Comparison of ENCODE assay signal across 9 mouse cellular contexts in genomic region chr12:119945589-119946310, GRCm38 (mm10). TPM values are rescaled to one million over a fixed set of nuclear protein-coding genes. Genes with fewer than 3 reads are reported as not detected.
DNase-seq lines count a peak whose midpoint lies in the region; ATAC-seq and TF ChIP-seq lines count a peak whose summit lies in the region.
"Had no signal": no experiment of that assay in that cellular context is flagged by ENCODE, and none has a peak within 500 bp of the region (broad histone marks: within the 10 kb centered on the region; RNA-seq: fewer than 3 reads in every experiment).

Gene Tmem196, plus strand, starts transcription at chr12:119945822.

- no peak for TF ChIP-seq CTCF in gastrocnemius, adult 2 months (IDR thresholded peaks at IDR 0.05)

- H3K27me3 ChIP-seq in forebrain, embryonic 15.5 days: no peaks in the 10 kb centered on the region
- peaks cover 7% of the 10 kb centered on the region; the same call in 1 of the 2 replicates for H3K27me3 ChIP-seq in intestine, embryonic 14.5 days (replicated peaks; ENCODE audit: control insufficient read depth, insufficient read depth, low read length)
- peaks cover 6% of the 10 kb centered on the region for H3K27me3 ChIP-seq in stomach, embryonic 16.5 days (ENCODE audit: control insufficient read depth, insufficient read depth, low read length)
- H3K27me3 ChIP-seq: CH12.LX had no signal

- peak; percentile 10 for DNase-seq in gastrocnemius, adult 2 months
- no peak for DNase-seq in gastrocnemius, adult 8-10 months (ENCODE audit: low spot score in 2 of 2)
- peak; percentile 11 for DNase-seq in adrenal gland, postnatal 10 days
- peak; percentile 69 for DNase-seq in intestine, embryonic 14.5 days (ENCODE audit: low spot score)
- DNase-seq in c-Kit-positive CD71-positive TER-119-positive erythroid progenitor cells, embryonic 14.5 days (ENCODE audit: low spot score): no peak

- H3K9ac ChIP-seq in forebrain, embryonic 15.5 days (replicated peaks): peak within 1 kb of the TSS; percentile 63
- peak within 1 kb of the TSS; percentile 42 for H3K9ac ChIP-seq in intestine, embryonic 14.5 days (ENCODE audit: low read length)
- peak within 1 kb of the TSS; percentile 65 for H3K9ac ChIP-seq in stomach, embryonic 16.5 days (ENCODE audit: low read length)

- 2% methylated on average over 25 of the region's 25 CpGs for WGBS in forebrain, embryonic 15.5 days
- 2% methylated on average over 25 of the region's 25 CpGs for WGBS in intestine, embryonic 14.5 days
- 3% methylated on average over 25 of the region's 25 CpGs for WGBS in stomach, embryonic 16.5 days

- peak; percentile 88 for ATAC-seq in forebrain, embryonic 15.5 days (replicated peaks)
- peak; percentile 55; the same call in 1 of the 2 replicates for ATAC-seq in intestine, embryonic 14.5 days (replicated peaks; ENCODE audit: low FRiP score, low TSS enrichment, low read depth)
- ATAC-seq in megakaryocyte progenitor cell, adult 5-6 weeks (replicated peaks; ENCODE audit: poor library complexity): 0 out of 2 replicates have a peak, but pooled peaks have one; percentile 23
- ATAC-seq in stomach, embryonic 16.5 days (ENCODE audit: insufficient read depth, low FRiP score): peak; percentile 56; the same call in 1 of the 2 replicates

- H3K4me3 ChIP-seq in gastrocnemius, adult 2 months: peak within 1 kb of the TSS; percentile 48
- peak within 1 kb of the TSS; percentile 54 for H3K4me3 ChIP-seq in forebrain, embryonic 15.5 days
- H3K4me3 ChIP-seq in intestine, embryonic 14.5 days (ENCODE audit: low read depth, low read length): peak within 1 kb of the TSS; percentile 46
- peak within 1 kb of the TSS; percentile 49 for H3K4me3 ChIP-seq in stomach, embryonic 16.5 days (replicated peaks; ENCODE audit: low read length)

- H3K36me3 ChIP-seq in forebrain, embryonic 15.5 days: no peaks in the 10 kb centered on the region
- H3K36me3 ChIP-seq in intestine, embryonic 14.5 days (ENCODE audit: control insufficient read depth, insufficient read depth, low read length): no peaks in the 10 kb centered on the region
- H3K36me3 ChIP-seq in stomach, embryonic 16.5 days (ENCODE audit: control insufficient read depth, insufficient read depth, low read length): no peaks in the 10 kb centered on the region

- intact Hi-C loops in gastrocnemius, adult 2 months (cut with DNase I): no loop called here

- no peak within 1 kb of the TSS for H3K27ac ChIP-seq in gastrocnemius, adult 2 months
- H3K27ac ChIP-seq in forebrain, embryonic 15.5 days (replicated peaks): peak within 1 kb of the TSS; percentile 60
- no peak within 1 kb of the TSS for H3K27ac ChIP-seq in intestine, embryonic 14.5 days (ENCODE audit: low read depth)
- no peak within 1 kb of the TSS for H3K27ac ChIP-seq in stomach, embryonic 16.5 days (ENCODE audit: low read length)

- H3K9me3 ChIP-seq in forebrain, embryonic 15.5 days: no peaks in the 10 kb centered on the region
- H3K9me3 ChIP-seq in intestine, embryonic 14.5 days (ENCODE audit: control insufficient read depth, low read length): no peaks in the 10 kb centered on the region
- no peaks in the 10 kb centered on the region for H3K9me3 ChIP-seq in stomach, embryonic 16.5 days (replicated peaks; ENCODE audit: control insufficient read depth, low read length)

- peak within 1 kb of the TSS; percentile 91 for H3K4me2 ChIP-seq in forebrain, embryonic 15.5 days (replicated peaks)
- peak within 1 kb of the TSS; percentile 79 for H3K4me2 ChIP-seq in intestine, embryonic 14.5 days (ENCODE audit: low read length)
- H3K4me2 ChIP-seq in stomach, embryonic 16.5 days (ENCODE audit: low read depth, low read length): peak within 1 kb of the TSS; percentile 74

- H3K4me1 ChIP-seq in forebrain, embryonic 15.5 days: peaks cover 5% of the 10 kb centered on the region
- H3K4me1 ChIP-seq in intestine, embryonic 14.5 days (replicated peaks; ENCODE audit: control insufficient read depth, insufficient read depth, low read length): no peaks in the 10 kb centered on the region
- H3K4me1 ChIP-seq in stomach, embryonic 16.5 days (ENCODE audit: control insufficient read depth, insufficient read depth, low read length): no peaks in the 10 kb centered on the region

RNA-seq across cellular contexts. Expression of gene Tmem196, which starts in this region (rescaled TPM):
- not detected for total RNA-seq in gastrocnemius, adult 2 months (2021)
- total RNA-seq in gastrocnemius, adult 8-10 months (2022): not detected
- 1 to 10 TPM; 3.3 to 3.4 TPM for total RNA-seq in adrenal gland, postnatal 10 days (2021)
- polyA plus RNA-seq in forebrain, embryonic 15.5 days (2015; fragmentation: Nextera tagmentation; extraction: Ambion mirVana): 5.9 and 7.1 TPM in 2 replicates
- 1.2 and 1.5 TPM in 2 replicates for polyA plus RNA-seq in intestine, embryonic 14.5 days (2014; fragmentation: Nextera tagmentation; extraction: Ambion mirVana)
- total RNA-seq in megakaryocyte progenitor cell, adult 5-6 weeks (2015): not detected in 2 replicates
- total RNA-seq in megakaryocyte progenitor cell, adult 5-6 weeks (2017): not detected in 2 replicates
- 1.4 and 1.6 TPM in 2 replicates for polyA plus RNA-seq in stomach, embryonic 16.5 days (2015; fragmentation: Nextera tagmentation; extraction: Ambion mirVana)
- total RNA-seq: CH12.LX had no signal

Comparison
In these comparisons a context has a peak if more than half of its experiments do, and no peak if none do; other contexts are left out.
1. Peak in DNase-seq and H3K4me3 ChIP-seq in gastrocnemius, adult 2 months; RNA of the gene not detected or under 1 TPM.
2. Peak in ATAC-seq in megakaryocyte progenitor cell, adult 5-6 weeks; RNA of the gene not detected or under 1 TPM.
3. DNase-seq: peak in adrenal gland, postnatal 10 days (single experiment) and intestine, embryonic 14.5 days (single experiment); none in gastrocnemius, adult 8-10 months (0 of 2) and c-Kit-positive CD71-positive TER-119-positive erythroid progenitor cells, embryonic 14.5 days (single experiment).
4. ATAC-seq: peak in every context shown above with its lines; median percentile 88 in forebrain, embryonic 15.5 days; 56 in stomach, embryonic 16.5 days; 55 in intestine, embryonic 14.5 days; 23 in megakaryocyte progenitor cell, adult 5-6 weeks.
5. Peak in every context shown above with its lines, with median percentiles within 50 percentile points of each other: H3K4me3 ChIP-seq, H3K4me2 ChIP-seq and H3K9ac ChIP-seq.